Mouse (Mus musculus) neural tube, embryonic 13.5 days (tissue): ENCODE measurements around the gene Nle1. TPM values are rescaled to one million over a fixed set of nuclear protein-coding genes. Genes with fewer than 3 reads are reported as not detected.

Experiments used
- polyA plus RNA-seq: library from polyadenylated mRNA; unstranded; fragments of >200 nt; fragmentation: Nextera tagmentation; extraction: Ambion mirVana; gene quantifications from 2 replicates; pipeline ENCODE4 v1.2.1, GENCODE M21; 2015

Gene Nle1
- polyA plus RNA-seq, 1 experiment from 2014 or later: 31.9 TPM

Other genes starting within 250 kb of the Nle1 start
- 0.33 and 0.52 TPM in 2 replicates for gene Cct6b, start 144.1 kb downstream of the Nle1 start, polyA plus RNA-seq
- 29.6 and 31.2 TPM in 2 replicates for gene Zfp830, start 144.1 kb downstream of the Nle1 start, polyA plus RNA-seq
- 24.8 and 25.9 TPM in 2 replicates for gene Lig3, start 127.3 kb downstream of the Nle1 start, polyA plus RNA-seq
- gene Rffl, start 37.2 kb downstream of the Nle1 start, polyA plus RNA-seq: 4.8 and 6.3 TPM in 2 replicates
- 11.8 and 12.4 TPM in 2 replicates for gene Rad51d, start 17.8 kb downstream of the Nle1 start, polyA plus RNA-seq
- gene Fndc8, start 16.3 kb downstream of the Nle1 start, polyA plus RNA-seq: 0.63 and 0.94 TPM in 2 replicates
- gene Unc45b, start 2.1 kb upstream of the Nle1 start, polyA plus RNA-seq: 1.7 and 3.4 TPM in 2 replicates
- gene Slfn5, start 42.9 kb upstream of the Nle1 start, polyA plus RNA-seq: 0.98 and 1.0 TPM in 2 replicates
- 2.7 and 2.8 TPM in 2 replicates for gene Slfn9, start 83.4 kb upstream of the Nle1 start, polyA plus RNA-seq
- gene Slfn8, start 112.4 kb upstream of the Nle1 start, polyA plus RNA-seq: 0.21 and 0.45 TPM in 2 replicates
- 0.98 and 1.4 TPM in 2 replicates for gene Slfn2, start 156.7 kb upstream of the Nle1 start, polyA plus RNA-seq
- not detected in 2 replicates for gene Slfn1, start 208.4 kb upstream of the Nle1 start, polyA plus RNA-seq